Mouse (Mus musculus) intestine, embryonic 15.5 days (tissue): ENCODE measurements at regions not wholly inside any gene's neighbourhood (a gene's known extent, or its start where the extent isn't known, plus 50 kb on each side); places are given as distances from the start of the nearest gene placed in this dataset.
A peak's percentile ranks its signal among the peaks of the same experiment; 100 is the strongest.

ENCODE experiments used
- ATAC-seq: fragments of 200-750 bp; cut with Nextera tagmentation; 2 replicates; pipeline ENCODE4 v1.8.0; 2017; ENCODE audit warnings: moderate TSS enrichment, moderate library complexity
- H3K27ac ChIP-seq: fragments of 300-500 bp; sonication (generic); 2 replicates; pipeline ENCODE4 v1.5.1; 2015; ENCODE audit warnings: mild to moderate bottlenecking, inconsistent platforms
- H3K27me3 ChIP-seq: fragments of 300-500 bp; sonication (generic); replicated peaks from 2 replicates; pipeline ENCODE4 v1.6.1; 2015; ENCODE audit warnings: inconsistent platforms
- H3K36me3 ChIP-seq: fragments of 300-500 bp; sonication (generic); 2 replicates; pipeline ENCODE4 v1.6.1; 2015; ENCODE audit warnings: inconsistent platforms
- H3K4me1 ChIP-seq: fragments of 300-500 bp; sonication (generic); replicated peaks from 2 replicates; pipeline ENCODE4 v1.6.1; 2015; ENCODE audit warnings: inconsistent platforms
- H3K4me2 ChIP-seq: fragments of 300-500 bp; sonication (generic); replicated peaks from 2 replicates; pipeline ENCODE4 v1.6.1; 2015; ENCODE audit warnings: mild to moderate bottlenecking, inconsistent platforms
- H3K4me3 ChIP-seq: fragments of 300-500 bp; sonication (generic); replicated peaks from 2 replicates; pipeline ENCODE4 v1.5.1; 2015; ENCODE audit warnings: inconsistent platforms
- H3K9ac ChIP-seq: fragments of 300-500 bp; sonication (generic); 2 replicates; pipeline ENCODE4 v1.6.1; 2015; ENCODE audit warnings: inconsistent platforms
- H3K9me3 ChIP-seq: fragments of 300-500 bp; sonication (generic); 2 replicates; pipeline ENCODE4 v1.6.1; 2016; ENCODE audit warnings: inconsistent platforms
- WGBS: fragments of 180-500 bp; shearing (Covaris S2); methylation state at CpG from one replicate; pipeline ENCODE4 v1.1.7; 2015; 5-methylcytosine and 5-hydroxymethylcytosine counted together

GRCm38 (mm10) chr12:12147088-12147687 is 114.8 kb upstream of the Fam49a start:
- no peak overlapping the region for H3K4me3 ChIP-seq
- no peaks in the 10 kb centered on the region for H3K27me3 ChIP-seq
- no peak overlapping the region for H3K4me2 ChIP-seq
- no peaks in the 10 kb centered on the region for H3K9me3 ChIP-seq
- no peak overlapping the region for H3K9ac ChIP-seq
- H3K27ac ChIP-seq = no peak overlapping the region
- no peak for ATAC-seq
- WGBS = 87% methylated on average over 6 of the region's 6 CpGs
- H3K4me1 ChIP-seq = no peaks in the 10 kb centered on the region
- H3K36me3 ChIP-seq = no peaks in the 10 kb centered on the region

GRCm38 (mm10) chr12:12147847-12148246 is 114.1 kb upstream of the Fam49a start:
- H3K4me3 ChIP-seq = no peak overlapping the region
- no peak overlapping the region for H3K27ac ChIP-seq
- H3K27me3 ChIP-seq = no peaks in the 10 kb centered on the region
- no peak for ATAC-seq
- no peaks in the 10 kb centered on the region for H3K9me3 ChIP-seq
- no peak overlapping the region for H3K4me2 ChIP-seq
- no peak overlapping the region for H3K9ac ChIP-seq
- 71% methylated on average over 3 of the region's 3 CpGs for WGBS
- H3K36me3 ChIP-seq = no peaks in the 10 kb centered on the region
- H3K4me1 ChIP-seq = no peaks in the 10 kb centered on the region

- Histone ChIP-seq H3K9me3 (no peaks in the 10 kb centered on the region), H3K27ac (no peak overlapping the region), H3K4me1 (no peaks in the 10 kb centered on the region), H3K36me3 (no peaks in the 10 kb centered on the region), H3K27me3 (no peaks in the 10 kb centered on the region), H3K4me3 (no peak overlapping the region), H3K9ac (no peak overlapping the region), H3K4me2 (no peak overlapping the region)
- 0 out of 2 replicates have a peak, but pooled peaks have one; percentile 41 for ATAC-seq
- WGBS = 63% methylated on average over 3 of the region's 3 CpGs
Measured at GRCm38 (mm10) chr12:12148659-12149399, 113.1 kb upstream of the Fam49a start.

GRCm38 (mm10) chr12:12164411-12164810 is 97.5 kb upstream of the Fam49a start:
- H3K27ac ChIP-seq = no peak overlapping the region
- no peak for ATAC-seq
- no peaks in the 10 kb centered on the region for H3K9me3 ChIP-seq
- no peak overlapping the region for H3K4me3 ChIP-seq
- no peaks in the 10 kb centered on the region for H3K36me3 ChIP-seq
- H3K9ac ChIP-seq = no peak overlapping the region
- 77% methylated on average over 1 of the region's 1 CpGs for WGBS
- H3K4me1 ChIP-seq = no peaks in the 10 kb centered on the region
- H3K27me3 ChIP-seq = no peaks in the 10 kb centered on the region
- no peak overlapping the region for H3K4me2 ChIP-seq

- WGBS = 48% methylated on average over 2 of the region's 2 CpGs
- H3K27me3 ChIP-seq = no peaks in the 10 kb centered on the region
- H3K9ac ChIP-seq = no peak overlapping the region
- H3K27ac ChIP-seq = no peak overlapping the region
- no peak for ATAC-seq
- H3K9me3 ChIP-seq = no peaks in the 10 kb centered on the region
- H3K4me2 ChIP-seq = no peak overlapping the region
- no peaks in the 10 kb centered on the region for H3K36me3 ChIP-seq
- no peak overlapping the region for H3K4me3 ChIP-seq
- H3K4me1 ChIP-seq = no peaks in the 10 kb centered on the region
Measured at GRCm38 (mm10) chr12:12170581-12170980, 91.4 kb upstream of the Fam49a start.

- H3K9ac ChIP-seq = no peak overlapping the region
- H3K4me1 ChIP-seq = peaks cover 5% of the 10 kb centered on the region; the same call in 1 of the 2 replicates
- WGBS = 70% methylated on average over 6 of the region's 6 CpGs
- no peak overlapping the region for H3K4me3 ChIP-seq
- H3K27ac ChIP-seq = no peak overlapping the region
- no peak for ATAC-seq
- H3K4me2 ChIP-seq = no peak overlapping the region
- H3K27me3 ChIP-seq = no peaks in the 10 kb centered on the region
- no peaks in the 10 kb centered on the region for H3K9me3 ChIP-seq
- no peaks in the 10 kb centered on the region for H3K36me3 ChIP-seq
Measured at GRCm38 (mm10) chr12:12172087-12172823, 89.7 kb upstream of the Fam49a start.

- H3K4me3 ChIP-seq = 0 out of 2 replicates have a peak overlapping the region, but pooled peaks have one; percentile 10
- no peak overlapping the region for H3K27ac ChIP-seq
- H3K9me3 ChIP-seq = no peaks in the 10 kb centered on the region
- H3K9ac ChIP-seq = no peak overlapping the region
- peaks cover 5% of the 10 kb centered on the region; the same call in 1 of the 2 replicates for H3K4me1 ChIP-seq
- peak overlapping the region; percentile 55 for H3K4me2 ChIP-seq
- peak; percentile 83 for ATAC-seq
- WGBS = 11% methylated on average over 13 of the region's 13 CpGs
- H3K36me3 ChIP-seq = no peaks in the 10 kb centered on the region
- no peaks in the 10 kb centered on the region for H3K27me3 ChIP-seq
Measured at GRCm38 (mm10) chr12:12176331-12177263, 85.3 kb upstream of the Fam49a start.

- no peak overlapping the region for H3K4me3 ChIP-seq
- WGBS = 80% methylated on average over 6 of the region's 6 CpGs
- H3K36me3 ChIP-seq = no peaks in the 10 kb centered on the region
- H3K27me3 ChIP-seq = no peaks in the 10 kb centered on the region
- no peaks in the 10 kb centered on the region for H3K9me3 ChIP-seq
- H3K27ac ChIP-seq = no peak overlapping the region
- H3K4me2 ChIP-seq = no peak overlapping the region
- H3K4me1 ChIP-seq = peaks cover 5% of the 10 kb centered on the region; the same call in 1 of the 2 replicates
- no peak for ATAC-seq
- no peak overlapping the region for H3K9ac ChIP-seq
Measured at GRCm38 (mm10) chr12:12177264-12178043, 84.5 kb upstream of the Fam49a start.

GRCm38 (mm10) chr12:12178391-12178790 is 83.5 kb upstream of the Fam49a start:
- Histone ChIP-seq H3K9me3 (no peaks in the 10 kb centered on the region), H3K27me3 (no peaks in the 10 kb centered on the region), H3K36me3 (no peaks in the 10 kb centered on the region), H3K4me2 (no peak overlapping the region), H3K27ac (no peak overlapping the region; the same call in 1 of the 2 replicates), H3K4me1 (peaks cover 5% of the 10 kb centered on the region; the same call in 1 of the 2 replicates), H3K9ac (no peak overlapping the region), H3K4me3 (no peak overlapping the region)
- 48% methylated on average over 2 of the region's 2 CpGs for WGBS
- ATAC-seq = no peak

GRCm38 (mm10) chr12:12179292-12179865 is 82.6 kb upstream of the Fam49a start:
- no peak overlapping the region for H3K4me2 ChIP-seq
- H3K9ac ChIP-seq = no peak overlapping the region
- no peak overlapping the region for H3K4me3 ChIP-seq
- peaks cover 5% of the 10 kb centered on the region; the same call in 1 of the 2 replicates for H3K4me1 ChIP-seq
- H3K27me3 ChIP-seq = no peaks in the 10 kb centered on the region
- no peaks in the 10 kb centered on the region for H3K9me3 ChIP-seq
- 59% methylated on average over 10 of the region's 10 CpGs for WGBS
- no peaks in the 10 kb centered on the region for H3K36me3 ChIP-seq
- ATAC-seq = no peak
- no peak overlapping the region for H3K27ac ChIP-seq

GRCm38 (mm10) chr12:12180986-12181385 is 81.0 kb upstream of the Fam49a start:
- peaks cover 5% of the 10 kb centered on the region; the same call in 1 of the 2 replicates for H3K4me1 ChIP-seq
- H3K4me3 ChIP-seq = no peak overlapping the region
- H3K9me3 ChIP-seq = no peaks in the 10 kb centered on the region
- no peak overlapping the region for H3K4me2 ChIP-seq
- H3K36me3 ChIP-seq = no peaks in the 10 kb centered on the region
- 86% methylated on average over 1 of the region's 1 CpGs for WGBS
- no peaks in the 10 kb centered on the region for H3K27me3 ChIP-seq
- H3K9ac ChIP-seq = no peak overlapping the region
- no peak for ATAC-seq
- no peak overlapping the region for H3K27ac ChIP-seq
